Mouse (Mus musculus): Measurements from ENCODE around the gene Chst11. TPM values are rescaled to one million over a fixed set of nuclear protein-coding genes. Genes with fewer than 3 reads are reported as not detected.

The Chst11 gene
- polyA plus RNA-seq, 1 experiment from 2014 or later: 0.99 TPM

DNA sequence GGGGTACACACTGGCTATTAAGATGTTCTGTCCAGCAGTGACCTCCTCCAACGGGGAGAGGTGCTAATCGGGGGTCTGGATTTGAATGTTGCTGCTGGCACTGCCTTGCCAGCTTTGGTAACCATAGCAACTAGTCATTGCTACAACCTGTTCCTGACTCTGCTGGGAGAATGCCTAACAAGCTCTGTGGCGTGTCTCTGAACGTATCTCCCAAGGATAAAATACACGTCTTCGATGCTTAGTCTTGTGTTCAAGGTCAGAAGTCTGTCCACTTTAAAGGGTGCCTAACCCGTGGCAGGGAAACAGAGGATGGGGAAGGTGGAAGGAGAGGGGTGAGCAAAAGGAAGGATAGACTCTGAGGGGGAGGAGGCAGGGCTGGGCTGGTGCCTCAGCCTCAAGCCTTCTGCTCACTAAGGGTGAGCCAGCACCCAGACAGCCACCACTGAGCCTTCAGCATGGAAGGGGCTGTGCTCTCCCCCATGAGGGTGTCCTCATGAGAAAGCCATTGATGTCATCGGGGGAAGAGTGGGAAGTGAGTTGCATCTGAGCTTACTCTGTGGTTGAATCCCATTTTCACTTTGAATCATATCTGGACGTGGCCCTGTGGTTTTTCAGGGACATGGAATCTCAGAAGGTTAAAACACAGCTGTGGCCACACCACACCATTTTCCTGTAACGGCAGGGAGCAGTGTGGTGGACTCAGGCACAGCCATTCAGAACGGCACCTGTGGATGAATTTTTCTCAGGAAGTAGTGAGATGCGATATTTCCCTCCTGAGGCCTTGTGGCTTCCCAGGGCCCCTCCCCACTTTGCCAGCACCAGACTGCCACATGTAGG, 164.3 kb downstream of the Chst11 start:
- Histone ChIP-seq H3K27ac (no peak overlapping the region), H3K4me3 (no peak overlapping the region), H3K9me3 (no peaks in the 10 kb centered on the region), H3K27me3 (ENCODE audit: poor library complexity, severe bottlenecking) (no peaks in the 10 kb centered on the region), H3K36me3 (replicated peaks) (no peaks in the 10 kb centered on the region), H3K4me1 (peaks cover 29% of the 10 kb centered on the region)
- WGBS: 84% methylated on average over 12 of the region's 12 CpGs
- no peak for DNase-seq (ENCODE audit: extremely low spot score, low spot score)

DNA sequence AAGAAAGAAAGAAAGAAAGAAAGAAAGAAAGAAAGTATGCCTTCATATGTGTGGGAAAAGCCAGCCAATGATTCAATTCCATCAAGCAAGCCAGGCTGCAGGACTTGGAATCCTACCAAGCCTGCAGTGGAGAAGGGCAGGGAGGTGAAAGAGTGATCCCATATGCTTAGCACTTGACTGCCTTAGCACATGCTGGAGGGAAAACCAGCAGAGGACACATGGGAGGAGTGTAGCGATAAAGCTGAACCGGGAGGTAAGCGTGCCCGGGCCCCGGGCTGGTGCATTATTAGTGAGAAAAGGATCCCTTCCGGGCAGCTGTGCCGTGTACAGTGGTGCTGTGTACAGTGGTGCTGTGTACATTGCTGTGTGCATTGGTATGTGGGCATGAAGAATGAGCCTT, 165.3 kb downstream of the Chst11 start:
- H3K9me3 ChIP-seq: no peaks in the 10 kb centered on the region
- no peak for DNase-seq (ENCODE audit: extremely low spot score, low spot score)
- no peaks in the 10 kb centered on the region for H3K27me3 ChIP-seq (ENCODE audit: poor library complexity, severe bottlenecking)
- H3K4me3 ChIP-seq: no peak overlapping the region
- H3K27ac ChIP-seq: no peak overlapping the region
- 98% methylated on average over 7 of the region's 7 CpGs for WGBS
- no peaks in the 10 kb centered on the region for H3K36me3 ChIP-seq (replicated peaks)
- H3K4me1 ChIP-seq: peaks cover 25% of the 10 kb centered on the region

GRCm38 (mm10) chr10:83151362-83151761, 166.1 kb downstream of the Chst11 start:
- no peaks in the 10 kb centered on the region for H3K27me3 ChIP-seq (ENCODE audit: poor library complexity, severe bottlenecking)
- no peaks in the 10 kb centered on the region; the same call in 1 of the 2 replicates for H3K9me3 ChIP-seq
- no peaks in the 10 kb centered on the region for H3K36me3 ChIP-seq (replicated peaks)
- WGBS: 96% methylated on average over 6 of the region's 6 CpGs
- no peak overlapping the region for H3K27ac ChIP-seq
- no peak for DNase-seq (ENCODE audit: extremely low spot score, low spot score)
- peaks cover 17% of the 10 kb centered on the region for H3K4me1 ChIP-seq
- no peak overlapping the region for H3K4me3 ChIP-seq

- no peaks in the 10 kb centered on the region for H3K36me3 ChIP-seq (replicated peaks)
- no peaks in the 10 kb centered on the region; the same call in 1 of the 2 replicates for H3K9me3 ChIP-seq
- no peaks in the 10 kb centered on the region for H3K27me3 ChIP-seq (ENCODE audit: poor library complexity, severe bottlenecking)
- H3K4me3 ChIP-seq: no peak overlapping the region
- no peak for DNase-seq (ENCODE audit: extremely low spot score, low spot score)
- H3K27ac ChIP-seq: no peak overlapping the region
- WGBS: 85% methylated on average over 16 of the region's 16 CpGs
- H3K4me1 ChIP-seq: peaks cover 15% of the 10 kb centered on the region
Measured at GRCm38 (mm10) chr10:83151896-83152685, 166.8 kb downstream of the Chst11 start.

GRCm38 (mm10) chr10:83152723-83153122, 167.4 kb downstream of the Chst11 start:
- no peak for DNase-seq (ENCODE audit: extremely low spot score, low spot score)
- Histone ChIP-seq H3K4me1 (peaks cover 21% of the 10 kb centered on the region), H3K4me3 (no peak overlapping the region), H3K36me3 (replicated peaks) (no peaks in the 10 kb centered on the region), H3K9me3 (no peaks in the 10 kb centered on the region; the same call in 1 of the 2 replicates), H3K27ac (no peak overlapping the region), H3K27me3 (ENCODE audit: poor library complexity, severe bottlenecking) (no peaks in the 10 kb centered on the region)
- WGBS: 83% methylated on average over 1 of the region's 1 CpGs

DNA sequence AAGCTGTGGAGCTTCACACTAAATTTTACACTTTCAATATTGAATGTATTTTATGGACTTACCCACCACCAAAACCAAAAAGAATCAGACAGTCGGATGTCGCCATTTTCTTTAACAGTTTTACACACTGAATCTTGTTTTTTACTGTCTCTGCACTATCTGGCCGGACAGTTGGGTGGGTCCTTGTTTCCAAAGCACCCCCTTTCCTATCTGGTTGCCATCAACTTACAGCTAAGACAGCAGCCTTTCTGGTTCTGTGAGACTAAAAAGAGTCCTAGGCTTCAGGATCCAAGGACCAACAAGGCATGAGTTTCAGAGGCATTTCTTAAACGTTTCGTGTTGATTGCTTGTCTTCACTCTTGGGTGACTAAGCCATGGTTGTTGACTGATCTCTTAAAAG, 168.1 kb downstream of the Chst11 start:
- no peak overlapping the region for H3K27ac ChIP-seq
- peaks cover 28% of the 10 kb centered on the region for H3K4me1 ChIP-seq
- no peak for DNase-seq (ENCODE audit: extremely low spot score, low spot score)
- WGBS: 89% methylated on average over 5 of the region's 5 CpGs
- no peak overlapping the region for H3K4me3 ChIP-seq
- no peaks in the 10 kb centered on the region; the same call in 1 of the 2 replicates for H3K9me3 ChIP-seq
- no peaks in the 10 kb centered on the region for H3K36me3 ChIP-seq (replicated peaks)
- no peaks in the 10 kb centered on the region for H3K27me3 ChIP-seq (ENCODE audit: poor library complexity, severe bottlenecking)

DNA sequence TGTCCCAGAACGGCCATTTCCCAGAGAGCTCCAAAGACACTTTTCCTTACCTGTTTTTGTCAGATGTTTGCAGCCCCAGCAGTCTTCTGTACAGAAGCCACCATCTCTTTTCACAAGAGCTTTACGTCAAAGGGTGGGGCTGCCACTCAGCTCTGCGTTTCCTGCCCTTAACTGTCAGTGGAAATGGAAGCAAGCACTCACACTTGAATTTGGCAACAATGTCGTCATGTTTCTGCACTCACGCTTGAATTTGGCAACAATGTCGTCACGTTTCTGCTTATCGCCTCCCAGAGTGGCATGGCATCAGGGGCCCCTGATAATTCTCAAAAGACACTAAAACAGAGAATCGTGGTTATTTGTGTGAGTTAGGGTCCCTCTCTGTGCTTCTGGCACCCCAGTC, 168.6 kb downstream of the Chst11 start:
- Histone ChIP-seq H3K9me3 (no peaks in the 10 kb centered on the region; the same call in 1 of the 2 replicates), H3K36me3 (replicated peaks) (no peaks in the 10 kb centered on the region), H3K27ac (no peak overlapping the region), H3K27me3 (ENCODE audit: poor library complexity, severe bottlenecking) (no peaks in the 10 kb centered on the region), H3K4me1 (peaks cover 30% of the 10 kb centered on the region), H3K4me3 (no peak overlapping the region)
- DNase-seq (ENCODE audit: extremely low spot score, low spot score): no peak
- WGBS: 92% methylated on average over 9 of the region's 9 CpGs

DNA sequence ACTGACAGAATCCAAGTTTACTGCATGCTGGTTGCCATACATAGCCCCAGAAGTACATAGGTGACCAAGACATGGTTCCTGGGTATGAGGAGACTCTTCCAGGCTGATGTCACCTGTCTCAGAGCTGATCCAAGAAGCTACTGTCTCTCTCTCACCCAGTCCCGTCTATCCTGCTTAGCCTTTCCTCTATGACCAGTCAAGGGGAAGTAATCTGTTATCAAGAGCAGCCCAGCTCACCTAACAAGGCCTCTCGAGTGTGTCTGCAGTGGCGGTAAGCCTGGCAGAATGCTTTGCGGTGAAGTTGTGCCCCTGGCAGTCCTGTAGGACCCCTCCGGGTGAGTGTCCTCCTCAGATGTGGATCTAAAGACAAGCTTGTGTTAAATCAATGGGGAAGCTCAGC, 172.0 kb downstream of the Chst11 start:
- Histone ChIP-seq H3K27ac (no peak overlapping the region), H3K36me3 (replicated peaks) (no peaks in the 10 kb centered on the region), H3K9me3 (no peaks in the 10 kb centered on the region; the same call in 1 of the 2 replicates), H3K4me1 (peaks cover 32% of the 10 kb centered on the region), H3K4me3 (no peak overlapping the region), H3K27me3 (ENCODE audit: poor library complexity, severe bottlenecking) (no peaks in the 10 kb centered on the region)
- 63% methylated on average over 5 of the region's 5 CpGs for WGBS
- no peak for DNase-seq (ENCODE audit: extremely low spot score, low spot score)

GRCm38 (mm10) chr10:83158322-83158721, 173.0 kb downstream of the Chst11 start:
- Histone ChIP-seq H3K27me3 (ENCODE audit: poor library complexity, severe bottlenecking) (no peaks in the 10 kb centered on the region), H3K36me3 (replicated peaks) (no peaks in the 10 kb centered on the region), H3K27ac (no peak overlapping the region), H3K4me3 (no peak overlapping the region), H3K4me1 (peaks cover 35% of the 10 kb centered on the region), H3K9me3 (no peaks in the 10 kb centered on the region; the same call in 1 of the 2 replicates)
- 47% methylated on average over 8 of the region's 8 CpGs for WGBS
- no peak for DNase-seq (ENCODE audit: extremely low spot score, low spot score)

DNA sequence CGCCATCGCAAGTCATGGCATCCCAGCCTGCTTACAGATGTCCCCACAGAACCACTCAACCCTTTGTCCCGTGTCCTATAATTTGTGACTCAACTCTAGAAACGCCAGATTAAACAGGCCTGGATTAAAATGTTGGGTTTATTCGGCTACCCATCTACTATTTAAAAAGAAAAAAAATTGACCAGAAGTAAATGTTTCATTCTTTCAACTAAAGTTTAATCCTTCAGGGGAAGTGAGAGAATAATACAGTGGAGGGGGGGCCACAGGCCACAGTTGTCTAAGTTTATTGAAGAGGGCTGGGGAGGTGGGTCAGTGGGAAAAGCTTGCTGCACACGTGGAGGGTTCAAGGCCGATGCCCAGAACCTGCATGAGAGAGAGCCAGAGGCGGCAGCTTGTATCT, 173.9 kb downstream of the Chst11 start:
- H3K27ac ChIP-seq: peak overlapping the region; percentile 62; the same call in 1 of the 2 replicates
- DNase-seq (ENCODE audit: extremely low spot score, low spot score): no peak
- 92% methylated on average over 8 of the region's 8 CpGs for WGBS

DNA sequence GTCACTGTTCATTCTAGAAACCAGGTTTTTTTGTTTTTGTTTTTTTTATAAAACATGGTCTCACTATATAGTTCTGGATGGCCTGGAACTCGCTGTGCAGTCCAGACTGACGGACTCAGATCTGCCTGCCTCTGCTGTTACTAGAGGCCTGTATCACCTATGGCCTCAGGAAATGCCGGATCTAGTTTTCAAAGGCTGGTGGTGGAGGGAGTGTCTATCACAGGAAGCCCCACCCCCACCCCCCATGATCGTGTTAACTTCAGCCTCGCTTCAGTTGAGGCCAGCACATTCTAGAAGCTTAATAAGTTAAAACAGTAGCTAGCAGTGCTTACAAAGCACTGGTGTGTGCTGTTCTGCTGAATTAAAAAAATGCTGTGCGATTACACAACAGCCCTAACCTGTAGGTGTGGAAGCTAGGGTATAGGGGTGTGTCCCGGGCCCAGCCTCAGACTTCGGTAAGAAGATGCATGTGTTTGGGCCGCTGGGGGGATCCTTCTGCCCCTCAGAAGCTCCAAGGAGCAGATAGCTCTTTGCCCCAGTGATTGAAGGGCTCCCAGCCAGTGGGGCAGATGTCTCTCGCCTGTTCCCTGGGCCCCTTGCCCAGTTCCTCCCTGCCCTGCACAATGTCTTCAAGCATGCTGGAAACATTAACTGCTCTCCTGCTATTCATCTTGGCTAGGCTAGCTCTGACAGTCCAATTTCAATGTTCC, 176.5 kb downstream of the Chst11 start:
- WGBS: 74% methylated on average over 10 of the region's 10 CpGs
- Histone ChIP-seq H3K9me3 (no peaks in the 10 kb centered on the region), H3K4me3 (no peak overlapping the region), H3K4me1 (peaks cover 37% of the 10 kb centered on the region), H3K27me3 (ENCODE audit: poor library complexity, severe bottlenecking) (no peaks in the 10 kb centered on the region), H3K36me3 (replicated peaks) (no peaks in the 10 kb centered on the region), H3K27ac (peak overlapping the region; percentile 56; the same call in 1 of the 2 replicates)
- DNase-seq (ENCODE audit: extremely low spot score, low spot score): no peak

More for the DNA sequence above, 173.9 kb downstream of the Chst11 start:
- H3K4me1 ChIP-seq: peaks cover 35% of the 10 kb centered on the region
- no peaks in the 10 kb centered on the region; the same call in 1 of the 2 replicates for H3K9me3 ChIP-seq
- H3K4me3 ChIP-seq: no peak overlapping the region
- H3K27me3 ChIP-seq (ENCODE audit: poor library complexity, severe bottlenecking): no peaks in the 10 kb centered on the region
- no peaks in the 10 kb centered on the region for H3K36me3 ChIP-seq (replicated peaks)

DNA sequence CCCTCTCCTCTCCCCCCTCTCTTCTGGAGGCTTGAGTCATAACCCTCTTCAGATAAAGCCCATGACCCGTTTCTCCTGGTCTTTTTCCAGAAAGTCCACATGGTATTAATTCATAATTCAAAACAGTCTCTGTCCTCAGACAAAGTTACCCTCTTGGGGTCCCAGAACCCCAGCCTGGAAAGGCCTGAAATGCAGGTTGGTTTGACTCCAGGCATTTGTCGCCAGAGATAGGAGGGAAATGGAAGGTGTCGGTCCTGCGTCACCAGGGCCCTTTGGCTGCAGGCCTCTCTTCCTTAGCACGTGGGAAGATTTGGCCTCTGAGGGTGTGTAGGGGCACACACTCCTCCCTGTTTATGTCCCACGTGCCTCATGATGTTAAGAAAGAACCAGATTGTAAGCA, 178.6 kb downstream of the Chst11 start:
- peaks cover 23% of the 10 kb centered on the region for H3K4me1 ChIP-seq
- 78% methylated on average over 6 of the region's 6 CpGs for WGBS
- H3K27me3 ChIP-seq (ENCODE audit: poor library complexity, severe bottlenecking): no peaks in the 10 kb centered on the region
- DNase-seq (ENCODE audit: extremely low spot score, low spot score): no peak
- H3K9me3 ChIP-seq: no peaks in the 10 kb centered on the region
- H3K36me3 ChIP-seq (replicated peaks): no peaks in the 10 kb centered on the region
- no peak overlapping the region for H3K4me3 ChIP-seq
- no peak overlapping the region for H3K27ac ChIP-seq
